Mouse (Mus musculus) forebrain, embryonic 14.5 days (tissue): ENCODE data around the gene Gpr88. TPM values are rescaled to one million over a fixed set of nuclear protein-coding genes. Genes with fewer than 3 reads are reported as not detected.

Experiments used
- ATAC-seq: fragments of 200-750 bp; cut with Nextera tagmentation; 2 replicates; pipeline ENCODE4 v1.8.0; 2017; ENCODE audit warnings: mild to moderate bottlenecking, moderate library complexity
- DNase-seq: peaks from one replicate; pipeline ENCODE4 v3.0.0-alpha.2; 2015; ENCODE audit warnings: low spot score
- H3K27ac ChIP-seq: fragments of 300-500 bp; sonication (generic); 2 replicates; pipeline ENCODE4 v1.5.1; 2014; ENCODE audit warnings: low read depth, mild to moderate bottlenecking, control low read depth, low read length, moderate library complexity
- H3K27me3 ChIP-seq: fragments of 300-500 bp; sonication (generic); replicated peaks from 2 replicates; pipeline ENCODE4 v1.6.1; 2014; ENCODE audit warnings: low read length, control low read depth, mixed read lengths; ENCODE audit not compliant: control insufficient read depth, insufficient read depth
- H3K36me3 ChIP-seq: fragments of 300-500 bp; sonication (generic); 2 replicates; pipeline ENCODE4 v1.6.1; 2014; ENCODE audit warnings: low read length, control low read depth; ENCODE audit not compliant: control insufficient read depth, insufficient read depth
- H3K4me1 ChIP-seq: fragments of 300-500 bp; sonication (generic); 2 replicates; pipeline ENCODE4 v1.6.1; 2014; ENCODE audit warnings: antibody characterized with exemption, low read length, control low read depth; ENCODE audit not compliant: control insufficient read depth, insufficient read depth
- H3K4me2 ChIP-seq: fragments of 300-500 bp; sonication (generic); 2 replicates; pipeline ENCODE4 v1.6.1; 2014; ENCODE audit warnings: mild to moderate bottlenecking, control low read depth, low read length
- H3K4me3 ChIP-seq: fragments of 300-500 bp; sonication (generic); 2 replicates; pipeline ENCODE4 v1.5.1; 2014; ENCODE audit warnings: low read depth, low read length, control low read depth
- H3K9ac ChIP-seq: fragments of 300-500 bp; sonication (generic); 2 replicates; pipeline ENCODE4 v1.6.1; 2014; ENCODE audit warnings: mild to moderate bottlenecking, low read length, control low read depth, moderate library complexity
- H3K9me3 ChIP-seq: fragments of 300-500 bp; sonication (generic); replicated peaks from 2 replicates; pipeline ENCODE4 v1.6.1; 2016; ENCODE audit warnings: low read length, control low read depth, mixed read lengths; ENCODE audit not compliant: control insufficient read depth
- WGBS: fragments of 180-500 bp; shearing (Covaris S2); extraction: QIAGEN DNeasy Blood & Tissue Kit; methylation state at CpG from one replicate; pipeline ENCODE4 v1.1.7; 2014; 5-methylcytosine and 5-hydroxymethylcytosine counted together
- polyA plus RNA-seq: library from polyadenylated mRNA; unstranded; fragments of >200 nt; fragmentation: Nextera tagmentation; extraction: Ambion mirVana; gene quantifications from 2 replicates; pipeline ENCODE4 v1.2.1, GENCODE M21; 2014

Gene Gpr88
- polyA plus RNA-seq, 1 experiment from 2014 or later, result 5.2 TPM

GRCm38 (mm10) chr3:116283996-116284395, 30.7 kb upstream of the Gpr88 start:
- Histone ChIP-seq H3K27ac (no peak overlapping the region), H3K4me3 (no peak overlapping the region), H3K27me3 (no peaks in the 10 kb centered on the region), H3K9ac (no peak overlapping the region), H3K9me3 (no peaks in the 10 kb centered on the region), H3K4me2 (no peak overlapping the region), H3K4me1 (0 out of 2 replicates have a peak, but pooled peaks cover 2% of the 10 kb centered on the region), H3K36me3 (0 out of 2 replicates have a peak, but pooled peaks cover 6% of the 10 kb centered on the region)
- DNase-seq (no peak), ATAC-seq (no peak)
- WGBS, result 22% methylated on average over 2 of the region's 2 CpGs

- Histone ChIP-seq H3K9me3 (no peaks in the 10 kb centered on the region), H3K4me2 (no peak overlapping the region), H3K4me3 (no peak overlapping the region), H3K9ac (no peak overlapping the region), H3K4me1 (0 out of 2 replicates have a peak, but pooled peaks cover 2% of the 10 kb centered on the region), H3K27ac (no peak overlapping the region), H3K36me3 (0 out of 2 replicates have a peak, but pooled peaks cover 6% of the 10 kb centered on the region), H3K27me3 (no peaks in the 10 kb centered on the region)
- no peak for DNase-seq
- 97% methylated on average over 6 of the region's 6 CpGs for WGBS
- no peak for ATAC-seq
Observed at GRCm38 (mm10) chr3:116281663-116282062, 28.4 kb upstream of the Gpr88 start.

- H3K4me2 ChIP-seq, result no peak overlapping the region
- WGBS, result 83% methylated on average over 8 of the region's 8 CpGs
- H3K4me1 ChIP-seq, result no peaks in the 10 kb centered on the region
- no peaks in the 10 kb centered on the region for H3K9me3 ChIP-seq
- DNase-seq, result no peak
- no peak overlapping the region for H3K4me3 ChIP-seq
- H3K36me3 ChIP-seq, result 0 out of 2 replicates have a peak, but pooled peaks cover 9% of the 10 kb centered on the region
- ATAC-seq, result no peak
- H3K27ac ChIP-seq, result no peak overlapping the region
- no peaks in the 10 kb centered on the region for H3K27me3 ChIP-seq
- H3K9ac ChIP-seq, result no peak overlapping the region
Observed at GRCm38 (mm10) chr3:116277146-116277545, 23.8 kb upstream of the Gpr88 start.

- no peak overlapping the region for H3K4me2 ChIP-seq
- H3K4me1 ChIP-seq, result no peaks in the 10 kb centered on the region
- H3K27me3 ChIP-seq, result no peaks in the 10 kb centered on the region
- H3K9ac ChIP-seq, result no peak overlapping the region
- no peak for ATAC-seq
- WGBS, result 92% methylated on average over 6 of the region's 6 CpGs
- no peaks in the 10 kb centered on the region for H3K9me3 ChIP-seq
- H3K27ac ChIP-seq, result no peak overlapping the region
- 0 out of 2 replicates have a peak, but pooled peaks cover 3% of the 10 kb centered on the region for H3K36me3 ChIP-seq
- no peak for DNase-seq
- no peak overlapping the region for H3K4me3 ChIP-seq
Observed at GRCm38 (mm10) chr3:116271679-116272078, 18.4 kb upstream of the Gpr88 start.

GRCm38 (mm10) chr3:116267036-116267654, 13.8 kb upstream of the Gpr88 start:
- Histone ChIP-seq H3K4me3 (no peak overlapping the region), H3K9me3 (no peaks in the 10 kb centered on the region), H3K27ac (no peak overlapping the region), H3K36me3 (no peaks in the 10 kb centered on the region), H3K4me1 (no peaks in the 10 kb centered on the region), H3K4me2 (no peak overlapping the region), H3K27me3 (no peaks in the 10 kb centered on the region), H3K9ac (no peak overlapping the region)
- ATAC-seq (no peak), DNase-seq (no peak)
- WGBS, result 95% methylated on average over 2 of the region's 2 CpGs

- Histone ChIP-seq H3K4me3 (no peak overlapping the region), H3K27ac (no peak overlapping the region), H3K4me1 (no peaks in the 10 kb centered on the region), H3K27me3 (no peaks in the 10 kb centered on the region), H3K9ac (no peak overlapping the region), H3K36me3 (no peaks in the 10 kb centered on the region), H3K9me3 (no peaks in the 10 kb centered on the region), H3K4me2 (no peak overlapping the region)
- WGBS, result 78% methylated on average over 3 of the region's 3 CpGs
- ATAC-seq, result no peak
- DNase-seq, result no peak
Observed at GRCm38 (mm10) chr3:116266360-116266759, 13.1 kb upstream of the Gpr88 start.

GRCm38 (mm10) chr3:116263977-116264376, 10.7 kb upstream of the Gpr88 start:
- 88% methylated on average over 1 of the region's 1 CpGs for WGBS
- no peaks in the 10 kb centered on the region for H3K36me3 ChIP-seq
- no peak for DNase-seq
- no peak for ATAC-seq
- no peaks in the 10 kb centered on the region for H3K4me1 ChIP-seq
- H3K9me3 ChIP-seq, result no peaks in the 10 kb centered on the region
- no peak overlapping the region for H3K4me2 ChIP-seq
- H3K4me3 ChIP-seq, result no peak overlapping the region
- H3K27ac ChIP-seq, result no peak overlapping the region
- no peaks in the 10 kb centered on the region for H3K27me3 ChIP-seq
- no peak overlapping the region for H3K9ac ChIP-seq

- Histone ChIP-seq H3K36me3 (no peaks in the 10 kb centered on the region), H3K27ac (no peak overlapping the region), H3K4me3 (no peak overlapping the region), H3K4me1 (no peaks in the 10 kb centered on the region), H3K9me3 (no peaks in the 10 kb centered on the region), H3K9ac (no peak overlapping the region), H3K27me3 (no peaks in the 10 kb centered on the region), H3K4me2 (no peak overlapping the region)
- ATAC-seq, result no peak
- WGBS, result 92% methylated on average over 5 of the region's 5 CpGs
- DNase-seq, result no peak
Observed at GRCm38 (mm10) chr3:116263061-116263460, 9.8 kb upstream of the Gpr88 start.

- no peak for DNase-seq
- ATAC-seq, result no peak
- 50% methylated on average over 5 of the region's 5 CpGs for WGBS
Observed at GRCm38 (mm10) chr3:116256104-116256503, 2.8 kb upstream of the Gpr88 start.

More at GRCm38 (mm10) chr3:116256104-116256503, 2.8 kb upstream of the Gpr88 start:
- Histone ChIP-seq H3K4me2 (no peak overlapping the region), H3K9me3 (no peaks in the 10 kb centered on the region), H3K4me3 (no peak overlapping the region), H3K27ac (no peak overlapping the region), H3K9ac (no peak overlapping the region), H3K4me1 (peaks cover 8% of the 10 kb centered on the region; the same call in 1 of the 2 replicates), H3K27me3 (peaks cover 16% of the 10 kb centered on the region), H3K36me3 (no peaks in the 10 kb centered on the region)
